Mouse (Mus musculus) C2C12 (cell line): ENCODE data around the gene Rftn2. TPM values are rescaled to one million over a fixed set of nuclear protein-coding genes. Genes with fewer than 3 reads are reported as not detected.

Source experiments
- H3K27me3 ChIP-seq: one replicate; pipeline ENCODE4 v1.6.1; 2011; ENCODE audit not compliant: control insufficient read depth, insufficient read depth, insufficient read length
- H3K36me3 ChIP-seq: one replicate; pipeline ENCODE4 v1.6.1; 2011; ENCODE audit not compliant: control insufficient read depth, insufficient read depth
- H3K4me3 ChIP-seq: one replicate; pipeline ENCODE4 v1.5.1; 2011; ENCODE audit warnings: mild to moderate bottlenecking, control low read depth; ENCODE audit not compliant: poor library complexity, insufficient read depth, severe bottlenecking
- H3K79me2 ChIP-seq: one replicate; pipeline ENCODE4 v1.6.1; 2011; ENCODE audit not compliant: control insufficient read depth, insufficient read depth
- H3K79me3 ChIP-seq: one replicate; pipeline ENCODE4 v1.6.1; 2011; ENCODE audit warnings: low read depth, control low read depth
- H3ac ChIP-seq: one replicate; pipeline ENCODE3; 2011; ENCODE audit warnings: low read depth; ENCODE audit not compliant: control insufficient read depth, insufficient read length
- CEBPB ChIP-seq: IDR thresholded peaks from one replicate; pipeline ENCODE4 v1.6.1; 2011; ENCODE audit warnings: low read depth, mild to moderate bottlenecking, control low read depth, moderate library complexity
- CTCF ChIP-seq: IDR thresholded peaks from one replicate; pipeline ENCODE4 v1.5.1; 2011; ENCODE audit not compliant: control insufficient read depth, insufficient read depth, insufficient read length
- FOSL1 ChIP-seq: IDR thresholded peaks from one replicate; pipeline ENCODE4 v1.8.0; 2011; ENCODE audit warnings: mild to moderate bottlenecking, low read length; ENCODE audit not compliant: poor library complexity, insufficient read depth, severe bottlenecking
- MAX ChIP-seq: IDR thresholded peaks from one replicate; pipeline ENCODE4 v1.6.1; 2011; ENCODE audit warnings: mild to moderate bottlenecking, control low read depth
- MYOD1 ChIP-seq: IDR thresholded peaks from one replicate; pipeline ENCODE4 v1.6.1; 2011; ENCODE audit warnings: low read depth; ENCODE audit not compliant: control insufficient read depth, insufficient read length
- MYOG ChIP-seq: IDR thresholded peaks from one replicate; pipeline ENCODE4 v1.6.1; 2011; ENCODE audit not compliant: control insufficient read depth, insufficient read length; ENCODE audit errors: extremely low read depth
- USF1 ChIP-seq: IDR thresholded peaks from one replicate; pipeline ENCODE4 v1.6.1; 2011; ENCODE audit warnings: low read depth, mild to moderate bottlenecking, control low read depth, moderate library complexity
- polyA plus RNA-seq: library from polyadenylated mRNA; unstranded; fragments of >200 nt; fragmentation: generic; extraction: Trizol; gene quantifications from one replicate; pipeline ENCODE4 v1.2.1, GENCODE M21; 2012; ENCODE audit warnings: missing spikeins

The Rftn2 gene
- polyA plus RNA-seq, 1 experiment = 13.0 TPM

- TF ChIP-seq MYOG = no peak
- no peak for TF ChIP-seq USF1
- no peaks in the 10 kb centered on the region for H3K36me3 ChIP-seq
- no peaks in the 10 kb centered on the region for H3K27me3 ChIP-seq
- H3K79me2 ChIP-seq = no peaks in the 10 kb centered on the region
- no peaks in the 10 kb centered on the region for H3K79me3 ChIP-seq
- H3ac ChIP-seq = no peak overlapping the region
- no peak overlapping the region for H3K4me3 ChIP-seq
Observed at GRCm38 (mm10) chr1:55123561-55123960, 103.0 kb downstream of the Rftn2 start.

GRCm38 (mm10) chr1:55123046-55123445 is 103.5 kb downstream of the Rftn2 start:
- Histone ChIP-seq H3K36me3 (no peaks in the 10 kb centered on the region), H3K79me2 (no peaks in the 10 kb centered on the region), H3ac (no peak overlapping the region), H3K4me3 (no peak overlapping the region), H3K27me3 (no peaks in the 10 kb centered on the region), H3K79me3 (no peaks in the 10 kb centered on the region)
- TF ChIP-seq MYOD1 (no peak), CEBPB (no peak), USF1 (no peak), MYOG (no peak), CTCF (no peak), FOSL1 (no peak), MAX (no peak)

Other genes with a start within 250 kb of the Rftn2 start
- 33.5 TPM for gene Sf3b1, start 199.3 kb downstream of the Rftn2 start, polyA plus RNA-seq
- gene Coq10b, start 174.0 kb downstream of the Rftn2 start, polyA plus RNA-seq = 21.0 TPM
- gene Hspe1, start 138.7 kb downstream of the Rftn2 start, polyA plus RNA-seq = 914 TPM
- 297 TPM for gene Hspd1, start 138.5 kb downstream of the Rftn2 start, polyA plus RNA-seq
- 15.5 TPM for gene Mob4, start 95.6 kb downstream of the Rftn2 start, polyA plus RNA-seq
- 1.8 TPM for gene Mars2, start 10.4 kb upstream of the Rftn2 start, polyA plus RNA-seq
- not detected for gene Boll, start 136.7 kb upstream of the Rftn2 start, polyA plus RNA-seq
- gene Plcl1, start 179.1 kb upstream of the Rftn2 start, polyA plus RNA-seq = 0.89 TPM